Mouse (Mus musculus): Measurements from ENCODE around the gene Bcl11a. TPM values are rescaled to one million over a fixed set of nuclear protein-coding genes. Genes with fewer than 3 reads are reported as not detected.
A peak's percentile ranks its signal among the peaks of the same experiment; 100 is the strongest.

Gene Bcl11a
- polyA plus RNA-seq (2012; ENCODE audit: insufficient read depth, insufficient read length, missing spikeins): not detected in 2 replicates

GRCm38 (mm10) chr11:24077795-24078705, at the start of gene Bcl11a:
Gene Bcl11a (plus strand): TSS chr11:24078056.
- Histone ChIP-seq H3K4me1 (ENCODE audit: control insufficient read depth, insufficient read depth, insufficient read length, low read length) (peaks cover 9% of the 10 kb centered on the region), H3K4me3 (ENCODE audit: insufficient read depth, low read depth, low read length) (peak within 1 kb of the TSS; percentile 63), H3K27ac (replicated peaks; ENCODE audit: low read depth, low read length) (no peak within 1 kb of the TSS)

GRCm38 (mm10) chr11:24044025-24044424, 33.8 kb upstream of the Bcl11a start:
- no peaks in the 10 kb centered on the region for H3K4me1 ChIP-seq (ENCODE audit: control insufficient read depth, insufficient read depth, insufficient read length, low read length)
- no peak overlapping the region for H3K27ac ChIP-seq (replicated peaks; ENCODE audit: low read depth, low read length)

GRCm38 (mm10) chr11:24049226-24050031, 28.4 kb upstream of the Bcl11a start:
- Histone ChIP-seq H3K4me3 (ENCODE audit: insufficient read depth, low read depth, low read length) (peak overlapping the region; percentile 29), H3K27ac (replicated peaks; ENCODE audit: low read depth, low read length) (no peak overlapping the region), H3K4me1 (ENCODE audit: control insufficient read depth, insufficient read depth, insufficient read length, low read length) (no peaks in the 10 kb centered on the region)

More at GRCm38 (mm10) chr11:24044025-24044424, 33.8 kb upstream of the Bcl11a start:
- H3K4me3 ChIP-seq (ENCODE audit: insufficient read depth, low read depth, low read length): no peak overlapping the region

GRCm38 (mm10) chr11:24050032-24050757, 27.7 kb upstream of the Bcl11a start:
- H3K27ac ChIP-seq (replicated peaks; ENCODE audit: low read depth, low read length): no peak overlapping the region
- no peaks in the 10 kb centered on the region for H3K4me1 ChIP-seq (ENCODE audit: control insufficient read depth, insufficient read depth, insufficient read length, low read length)
- no peak overlapping the region for H3K4me3 ChIP-seq (ENCODE audit: insufficient read depth, low read depth, low read length)

GRCm38 (mm10) chr11:24052882-24053281, 25.0 kb upstream of the Bcl11a start:
- Histone ChIP-seq H3K4me1 (ENCODE audit: control insufficient read depth, insufficient read depth, insufficient read length, low read length) (no peaks in the 10 kb centered on the region), H3K4me3 (ENCODE audit: insufficient read depth, low read depth, low read length) (no peak overlapping the region), H3K27ac (replicated peaks; ENCODE audit: low read depth, low read length) (no peak overlapping the region)

- Histone ChIP-seq H3K4me1 (ENCODE audit: control insufficient read depth, insufficient read depth, insufficient read length, low read length) (no peaks in the 10 kb centered on the region), H3K27ac (replicated peaks; ENCODE audit: low read depth, low read length) (no peak overlapping the region), H3K4me3 (ENCODE audit: insufficient read depth, low read depth, low read length) (no peak overlapping the region)
Observed at GRCm38 (mm10) chr11:24059137-24059536, 18.7 kb upstream of the Bcl11a start.

GRCm38 (mm10) chr11:24060428-24060827, 17.4 kb upstream of the Bcl11a start:
- Histone ChIP-seq H3K27ac (replicated peaks; ENCODE audit: low read depth, low read length) (no peak overlapping the region), H3K4me3 (ENCODE audit: insufficient read depth, low read depth, low read length) (no peak overlapping the region), H3K4me1 (ENCODE audit: control insufficient read depth, insufficient read depth, insufficient read length, low read length) (no peaks in the 10 kb centered on the region)

GRCm38 (mm10) chr11:24061819-24062218, 16.0 kb upstream of the Bcl11a start:
- Histone ChIP-seq H3K27ac (replicated peaks; ENCODE audit: low read depth, low read length) (no peak overlapping the region), H3K4me3 (ENCODE audit: insufficient read depth, low read depth, low read length) (no peak overlapping the region), H3K4me1 (ENCODE audit: control insufficient read depth, insufficient read depth, insufficient read length, low read length) (no peaks in the 10 kb centered on the region)

GRCm38 (mm10) chr11:24062495-24063096, 15.3 kb upstream of the Bcl11a start:
- H3K4me1 ChIP-seq (ENCODE audit: control insufficient read depth, insufficient read depth, insufficient read length, low read length): no peaks in the 10 kb centered on the region
- no peak overlapping the region for H3K27ac ChIP-seq (replicated peaks; ENCODE audit: low read depth, low read length)
- no peak overlapping the region for H3K4me3 ChIP-seq (ENCODE audit: insufficient read depth, low read depth, low read length)

GRCm38 (mm10) chr11:24064221-24064620, 13.6 kb upstream of the Bcl11a start:
- H3K27ac ChIP-seq (replicated peaks; ENCODE audit: low read depth, low read length): no peak overlapping the region
- no peak overlapping the region for H3K4me3 ChIP-seq (ENCODE audit: insufficient read depth, low read depth, low read length)
- H3K4me1 ChIP-seq (ENCODE audit: control insufficient read depth, insufficient read depth, insufficient read length, low read length): no peaks in the 10 kb centered on the region

- no peak overlapping the region for H3K27ac ChIP-seq (replicated peaks; ENCODE audit: low read depth, low read length)
- no peaks in the 10 kb centered on the region for H3K4me1 ChIP-seq (ENCODE audit: control insufficient read depth, insufficient read depth, insufficient read length, low read length)
- H3K4me3 ChIP-seq (ENCODE audit: insufficient read depth, low read depth, low read length): no peak overlapping the region
Observed at GRCm38 (mm10) chr11:24065313-24065712, 12.5 kb upstream of the Bcl11a start.

- peaks cover 3% of the 10 kb centered on the region; the same call in 1 of the 2 replicates for H3K4me1 ChIP-seq (ENCODE audit: control insufficient read depth, insufficient read depth, insufficient read length, low read length)
- no peak overlapping the region for H3K27ac ChIP-seq (replicated peaks; ENCODE audit: low read depth, low read length)
- no peak overlapping the region for H3K4me3 ChIP-seq (ENCODE audit: insufficient read depth, low read depth, low read length)
Observed at GRCm38 (mm10) chr11:24074021-24074591, 3.8 kb upstream of the Bcl11a start.

- Histone ChIP-seq H3K4me1 (ENCODE audit: control insufficient read depth, insufficient read depth, insufficient read length, low read length) (peaks cover 7% of the 10 kb centered on the region), H3K27ac (replicated peaks; ENCODE audit: low read depth, low read length) (no peak within 1 kb of the TSS), H3K4me3 (ENCODE audit: insufficient read depth, low read depth, low read length) (peak within 1 kb of the TSS; percentile 63)
Observed at GRCm38 (mm10) chr11:24074634-24075104, 3.2 kb upstream of the Bcl11a start, which contains the start of gene A830031A19Rik. Gene A830031A19Rik (minus strand): TSS chr11:24075054.

- Histone ChIP-seq H3K4me1 (ENCODE audit: control insufficient read depth, insufficient read depth, insufficient read length, low read length) (peaks cover 8% of the 10 kb centered on the region), H3K27ac (replicated peaks; ENCODE audit: low read depth, low read length) (no peak overlapping the region), H3K4me3 (ENCODE audit: insufficient read depth, low read depth, low read length) (peak overlapping the region; percentile 63)
Observed at GRCm38 (mm10) chr11:24075486-24076126, 2.2 kb upstream of the Bcl11a start.
